Mouse (Mus musculus): Measurements from ENCODE around the gene Atp6v0a4.

DNA sequence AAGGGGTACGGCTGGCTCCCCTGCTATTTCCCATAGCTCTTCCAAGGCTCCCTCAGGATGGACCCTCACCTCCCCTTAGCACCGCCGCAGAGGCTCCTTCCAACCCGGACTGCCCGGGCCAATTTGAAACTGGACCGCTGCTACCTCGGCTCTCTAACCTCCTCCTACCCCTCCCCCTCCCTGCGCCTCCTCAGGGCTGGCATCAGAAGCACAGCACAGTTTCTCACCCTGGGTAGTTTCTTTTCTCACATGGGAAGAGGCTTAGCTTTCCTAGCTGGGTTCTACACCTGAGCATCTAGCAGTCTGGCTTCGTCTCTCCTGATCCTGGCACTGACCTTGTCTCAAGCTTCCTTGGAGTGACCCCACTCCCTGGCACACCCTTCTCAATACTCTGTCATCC lies 14.5 kb downstream of the Atp6v0a4 start:
- TF ChIP-seq CTCF (IDR thresholded peaks at IDR 0.05; ENCODE audit: low read depth, low read length), result no peak
- TF ChIP-seq GATA1 (IDR thresholded peaks at IDR 0.05; ENCODE audit: borderline replicate concordance, low read length), result no peak
- TF ChIP-seq TAL1 (conservative IDR thresholded peaks at IDR 0.05; ENCODE audit: low read depth, low read length), result no peak

Data from G1E (cell line).